Mouse (Mus musculus) MEL (cell line): ENCODE measurements at regions not wholly inside any gene's neighbourhood (a gene's known extent, or its start where the extent isn't known, plus 50 kb on each side); places are given as distances from the start of the nearest gene placed in this dataset.

Experiments used
- DNase-seq: peaks from one replicate; pipeline ENCODE4 v3.0.0; 2011; ENCODE audit warnings: low read depth, low spot score
- H3K27ac ChIP-seq: 2 replicates; pipeline ENCODE4 v1.5.1; 2012; ENCODE audit warnings: low read depth, mild to moderate bottlenecking, control low read depth, low read length, moderate library complexity; ENCODE audit not compliant: control insufficient read depth
- H3K27me3 ChIP-seq, 2 experiments: fragments of 150-350 bp in 1 of 2; sonication (generic) in 1 of 2; 2 replicates each; pipeline ENCODE4 v1.6.1; 2012; ENCODE audit warnings: low read length in 2 of 2, mild to moderate bottlenecking in 2 of 2, improper control_type of control experiment in 1 of 2, moderate library complexity in 1 of 2; ENCODE audit not compliant: insufficient read depth in 2 of 2, control insufficient read depth in 1 of 2
- H3K36me3 ChIP-seq, 2 experiments: 2 replicates each; pipeline ENCODE4 v1.6.1; 2012 to 2014; ENCODE audit warnings: low read length in 2 of 2, improper control_type of control experiment in 1 of 2, inconsistent platforms in 1 of 2, mild to moderate bottlenecking in 1 of 2; ENCODE audit not compliant: insufficient read depth in 2 of 2, control insufficient read depth in 1 of 2
- H3K4me1 ChIP-seq, 2 experiments: fragments of 150-350 bp in 1 of 2; sonication (generic) in 1 of 2; 2 replicates each; pipeline ENCODE4 v1.6.1; 2012; ENCODE audit warnings: low read length in 2 of 2, improper control_type of control experiment in 1 of 2, mild to moderate bottlenecking in 1 of 2; ENCODE audit not compliant: insufficient read depth in 2 of 2, control insufficient read depth in 1 of 2
- H3K4me3 ChIP-seq, 2 experiments: fragments of 150-350 bp in 1 of 2; sonication (generic) in 1 of 2; 2 replicates each; pipeline ENCODE4 v1.5.1; 2012; ENCODE audit warnings: low read depth in 2 of 2, low read length in 2 of 2, mild to moderate bottlenecking in 2 of 2, moderate library complexity in 2 of 2, control low read depth in 1 of 2, improper control_type of control experiment in 1 of 2; ENCODE audit not compliant: control insufficient read depth in 1 of 2, insufficient read depth in 1 of 2
- H3K79me2 ChIP-seq: 2 replicates; pipeline ENCODE4 v1.6.1; 2012; ENCODE audit warnings: mild to moderate bottlenecking, low read length, moderate library complexity; ENCODE audit not compliant: control insufficient read depth, poor library complexity, insufficient read depth
- H3K9ac ChIP-seq: 2 replicates; pipeline ENCODE4 v1.6.1; 2012; ENCODE audit warnings: low read depth, mild to moderate bottlenecking, control low read depth, low read length, moderate library complexity; ENCODE audit not compliant: control insufficient read depth, poor library complexity, severe bottlenecking
- H3K9me3 ChIP-seq: fragments of 150-350 bp; sonication (generic); replicated peaks from 2 replicates; pipeline ENCODE4 v1.6.1; 2012; ENCODE audit warnings: mild to moderate bottlenecking, low read length, improper control_type of control experiment, moderate library complexity; ENCODE audit not compliant: insufficient read depth
- BHLHE40 ChIP-seq: IDR thresholded peaks from 2 replicates; pipeline ENCODE4 v1.6.1; 2012; ENCODE audit warnings: low read depth, mild to moderate bottlenecking, inconsistent platforms, low read length, improper control_type of control experiment, borderline replicate concordance
- CHD1 ChIP-seq: IDR thresholded peaks from 2 replicates; pipeline ENCODE4 v1.6.1; 2012; ENCODE audit warnings: low read depth, mild to moderate bottlenecking, inconsistent platforms, low read length, improper control_type of control experiment
- CTCF ChIP-seq, 3 experiments: IDR thresholded peaks in 2 of 3; conservative IDR thresholded peaks in 1 of 3; 2 replicates each; pipeline ENCODE4 v1.5.1; 2011 to 2012; ENCODE audit warnings: low read length in 3 of 3, low read depth in 2 of 3, mild to moderate bottlenecking in 2 of 3, improper control_type of control experiment in 1 of 3, inconsistent platforms in 1 of 3, mixed read lengths in 1 of 3, moderate library complexity in 1 of 3; ENCODE audit not compliant: control insufficient read depth in 1 of 3, insufficient read depth in 1 of 3, poor library complexity in 1 of 3, severe bottlenecking in 1 of 3
- E2F4 ChIP-seq: IDR thresholded peaks from 2 replicates; pipeline ENCODE4 v1.6.1; 2011; ENCODE audit warnings: low read depth, low read length, improper control_type of control experiment, borderline replicate concordance
- ELF1 ChIP-seq: IDR thresholded peaks from 2 replicates; pipeline ENCODE4 v1.6.1; 2014; ENCODE audit warnings: low read depth, mild to moderate bottlenecking, inconsistent platforms, low read length, improper control_type of control experiment, moderate library complexity
- ETS1 ChIP-seq: IDR thresholded peaks from 2 replicates; pipeline ENCODE4 v1.6.1; 2012; ENCODE audit warnings: low read depth, mild to moderate bottlenecking, inconsistent platforms, low read length, improper control_type of control experiment, moderate library complexity
- GABPA ChIP-seq: IDR thresholded peaks from 2 replicates; pipeline ENCODE4 v1.6.1; 2012; ENCODE audit warnings: low read depth, mild to moderate bottlenecking, inconsistent platforms, low read length, improper control_type of control experiment, moderate library complexity
- HCFC1 ChIP-seq: IDR thresholded peaks from 2 replicates; pipeline ENCODE4 v1.6.1; 2012; ENCODE audit warnings: low read depth, mild to moderate bottlenecking, inconsistent platforms, low read length, improper control_type of control experiment, moderate library complexity
- JUND ChIP-seq: IDR thresholded peaks from 2 replicates; pipeline ENCODE4 v1.6.1; 2011; ENCODE audit warnings: low read depth, mild to moderate bottlenecking, improper control_type of control experiment, low read length
- KAT2A ChIP-seq: conservative IDR thresholded peaks from 2 replicates; pipeline ENCODE4 v1.6.1; 2012; ENCODE audit warnings: low read depth, low read length, improper control_type of control experiment, inconsistent platforms
- MAZ ChIP-seq: IDR thresholded peaks from 2 replicates; pipeline ENCODE4 v1.6.1; 2012; ENCODE audit warnings: low read depth, mild to moderate bottlenecking, inconsistent platforms, low read length, improper control_type of control experiment
- MXI1 ChIP-seq: IDR thresholded peaks from 2 replicates; pipeline ENCODE4 v1.6.1; 2011; ENCODE audit warnings: mild to moderate bottlenecking, low read depth, low read length, improper control_type of control experiment
- MYB ChIP-seq: IDR thresholded peaks from 2 replicates; pipeline ENCODE4 v1.6.1; 2011; ENCODE audit warnings: mild to moderate bottlenecking, low read depth, low read length, improper control_type of control experiment
- POLR2AphosphoS2 ChIP-seq: IDR thresholded peaks from 2 replicates; pipeline ENCODE4 v1.6.1; 2011; ENCODE audit warnings: low read length, improper control_type of control experiment
- RAD21 ChIP-seq: IDR thresholded peaks from 2 replicates; pipeline ENCODE4 v1.6.1; 2011; ENCODE audit warnings: mild to moderate bottlenecking, low read depth, low read length, improper control_type of control experiment
- SIN3A ChIP-seq: IDR thresholded peaks from 2 replicates; pipeline ENCODE4 v1.6.1; 2012; ENCODE audit warnings: low read length, improper control_type of control experiment, inconsistent platforms
- TBP ChIP-seq: IDR thresholded peaks from 2 replicates; pipeline ENCODE4 v1.8.0; 2011; ENCODE audit warnings: low read depth, low read length, improper control_type of control experiment
- UBTF ChIP-seq: IDR thresholded peaks from 2 replicates; pipeline ENCODE4 v1.6.1; 2012; ENCODE audit warnings: low read depth, mild to moderate bottlenecking, inconsistent platforms, low read length, improper control_type of control experiment, moderate library complexity, borderline replicate concordance; ENCODE audit not compliant: insufficient read depth
- ZNF384 ChIP-seq: IDR thresholded peaks from 2 replicates; pipeline ENCODE4 v1.6.1; 2012; ENCODE audit warnings: low read depth, mild to moderate bottlenecking, inconsistent platforms, low read length, improper control_type of control experiment

GRCm38 (mm10) chr13:115880616-115881015 is 428.9 kb downstream of the Isl1 start:
- H3K9ac ChIP-seq: no peak overlapping the region
- no peaks in the 10 kb centered on the region for H3K79me2 ChIP-seq
- no peaks in the 10 kb centered on the region for H3K27me3 ChIP-seq
- no peak overlapping the region for H3K27ac ChIP-seq
- no peaks in the 10 kb centered on the region for H3K36me3 ChIP-seq
- no peak for TF ChIP-seq JUND
- no peak for TF ChIP-seq TBP
- TF ChIP-seq MAZ: no peak
- TF ChIP-seq GABPA: no peak
- TF ChIP-seq RAD21: no peak
- no peak for TF ChIP-seq CTCF (IDR thresholded peaks at IDR 0.05 in 2 of 3, conservative IDR thresholded peaks at IDR 0.05 in 1 of 3; ENCODE audit: control insufficient read depth in 1 of 3, insufficient read depth in 1 of 3, low read depth in 2 of 3, low read length in 3 of 3, poor library complexity in 1 of 3, severe bottlenecking in 1 of 3)
- no peak for TF ChIP-seq ELF1
- TF ChIP-seq BHLHE40: no peak
- TF ChIP-seq SIN3A: no peak
- no peak for TF ChIP-seq MXI1
- TF ChIP-seq KAT2A: no peak
- no peak for TF ChIP-seq POLR2AphosphoS2
- TF ChIP-seq HCFC1: no peak
- no peak for TF ChIP-seq MYB
- no peak for TF ChIP-seq UBTF
- no peak for TF ChIP-seq CHD1
- TF ChIP-seq ETS1: no peak
- H3K4me1 ChIP-seq: no peaks in the 10 kb centered on the region
- no peak for DNase-seq
- H3K9me3 ChIP-seq: no peaks in the 10 kb centered on the region
- no peak overlapping the region for H3K4me3 ChIP-seq

- no peaks in the 10 kb centered on the region for H3K79me2 ChIP-seq
- no peak overlapping the region for H3K27ac ChIP-seq
- H3K9me3 ChIP-seq: no peaks in the 10 kb centered on the region
- no peak overlapping the region for H3K9ac ChIP-seq
- no peak for DNase-seq
- H3K4me3 ChIP-seq: no peak overlapping the region
- TF ChIP-seq E2F4 (no peak), UBTF (no peak), GABPA (no peak), MXI1 (no peak), ZNF384 (no peak)
- H3K27me3 ChIP-seq: no peaks in the 10 kb centered on the region
- no peaks in the 10 kb centered on the region for H3K4me1 ChIP-seq
- no peaks in the 10 kb centered on the region for H3K36me3 ChIP-seq
Measured at GRCm38 (mm10) chr13:115860480-115860879, 449.0 kb downstream of the Isl1 start.
